Mouse (Mus musculus): ENCODE measurements around the gene Fmr1. TPM values are rescaled to one million over a fixed set of nuclear protein-coding genes. Genes with fewer than 3 reads are reported as not detected.
"Not testable (repeated sequence)": the region's sequence is repeated elsewhere in the genome, so short reads cannot be mapped to it uniquely, and the experiment has no call there.

Gene Fmr1
- polyA plus RNA-seq (2015; fragmentation: Nextera tagmentation; extraction: Ambion mirVana), result 53.0 and 55.5 TPM in 2 replicates

- Histone ChIP-seq H3K9ac (peak within 1 kb of the TSS; percentile 72), H3K4me3 (peak within 1 kb of the TSS; percentile 69), H3K27ac (peak within 1 kb of the TSS; percentile 91), H3K9me3 (no peaks in the 10 kb centered on the region), H3K36me3 (no peaks in the 10 kb centered on the region), H3K27me3 (no peaks in the 10 kb centered on the region), H3K4me1 (no peaks in the 10 kb centered on the region), H3K4me2 (peak within 1 kb of the TSS; percentile 60)
- 10% methylated on average over 28 of the region's 49 CpGs for WGBS
- ATAC-seq (ENCODE audit: borderline replicate concordance, extremely low read depth, low FRiP score, low TSS enrichment), result peak; percentile 98
Measured at GRCm38 (mm10) chrX:68678333-68678740, at the start of gene Fmr1. TSS of gene Fmr1 (plus strand) at chrX:68678541.

DNA sequence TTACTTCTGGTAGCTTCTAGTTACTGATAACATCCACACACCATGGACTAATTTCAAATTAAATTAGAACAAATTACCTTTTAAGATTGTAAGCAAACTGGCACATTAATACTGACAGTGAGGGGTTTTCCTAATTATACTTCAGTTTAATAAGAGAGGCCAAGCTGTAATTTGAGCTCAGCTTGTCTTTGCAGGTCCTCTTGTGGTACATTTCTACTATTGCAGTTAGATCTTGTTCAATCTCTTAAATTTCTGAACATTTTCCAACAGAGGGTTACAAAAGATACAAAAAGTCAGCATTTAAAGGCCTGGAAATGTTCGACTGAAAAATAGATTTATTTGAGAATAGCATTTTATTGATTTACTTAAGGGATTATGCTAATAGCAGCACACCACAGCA, 36.7 kb upstream of the Fmr1 start:
- Histone ChIP-seq H3K4me3 (no peak overlapping the region), H3K27ac (no peak overlapping the region), H3K27me3 (no peaks in the 10 kb centered on the region), H3K9ac (no peak overlapping the region), H3K9me3 (no peaks in the 10 kb centered on the region), H3K4me2 (no peak overlapping the region), H3K4me1 (no peaks in the 10 kb centered on the region), H3K36me3 (no peaks in the 10 kb centered on the region)
- WGBS, result 53% methylated on average over 1 of the region's 1 CpGs
- ATAC-seq (ENCODE audit: borderline replicate concordance, extremely low read depth, low FRiP score, low TSS enrichment), result no peak

GRCm38 (mm10) chrX:68645154-68645919, 33.0 kb upstream of the Fmr1 start:
- WGBS, result 47% methylated on average over 7 of the region's 7 CpGs
- H3K9ac ChIP-seq, result no peak overlapping the region
- H3K27me3 ChIP-seq, result no peaks in the 10 kb centered on the region

GRCm38 (mm10) chrX:68677508-68677907, 833 bp upstream of the Fmr1 start:
- WGBS, result 24% methylated on average over 1 of the region's 1 CpGs
- H3K27ac ChIP-seq, result no peak overlapping the region
- no peaks in the 10 kb centered on the region for H3K27me3 ChIP-seq

More at GRCm38 (mm10) chrX:68645154-68645919, 33.0 kb upstream of the Fmr1 start:
- no peak overlapping the region for H3K4me3 ChIP-seq
- no peaks in the 10 kb centered on the region for H3K9me3 ChIP-seq
- ATAC-seq (ENCODE audit: borderline replicate concordance, extremely low read depth, low FRiP score, low TSS enrichment), result no peak
- no peaks in the 10 kb centered on the region for H3K4me1 ChIP-seq
- H3K36me3 ChIP-seq, result no peaks in the 10 kb centered on the region
- H3K4me2 ChIP-seq, result no peak overlapping the region
- no peak overlapping the region for H3K27ac ChIP-seq

DNA sequence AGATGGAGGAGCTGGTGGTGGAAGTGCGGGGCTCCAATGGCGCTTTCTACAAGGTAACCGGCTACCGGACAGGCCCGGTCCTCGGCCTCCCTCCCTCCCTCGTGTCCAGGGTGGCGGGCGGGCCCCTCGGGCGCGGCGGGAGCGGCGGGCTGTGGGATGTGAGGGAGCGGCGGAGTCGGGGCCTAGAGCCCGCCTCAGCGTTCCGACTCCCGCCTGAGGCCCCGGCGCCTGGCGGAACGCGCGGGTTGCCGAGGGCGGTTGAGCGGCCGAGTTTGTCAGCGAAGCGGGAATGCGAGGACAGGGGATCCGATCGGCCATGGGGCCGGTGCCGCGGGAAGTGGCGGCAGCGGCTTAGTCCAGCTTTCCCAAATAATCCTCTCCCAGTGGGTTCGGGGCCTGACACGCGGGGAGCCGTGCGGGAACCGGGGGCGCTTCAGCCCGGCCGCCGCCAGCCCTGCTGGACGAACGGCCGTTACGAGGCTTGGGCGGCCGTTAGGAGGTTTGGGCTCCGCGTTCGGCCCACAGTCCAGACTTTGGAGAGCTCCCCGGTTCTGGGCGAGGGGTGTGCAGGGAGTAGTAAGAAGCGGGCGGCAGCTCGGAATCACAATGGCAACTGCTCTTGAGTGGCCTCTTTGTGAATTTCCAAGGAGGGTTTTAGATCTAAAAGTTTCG, 610 bp downstream of the Fmr1 start:
- peak overlapping the region; percentile 72 for H3K9ac ChIP-seq
- peak overlapping the region; percentile 43 for H3K4me2 ChIP-seq
- H3K36me3 ChIP-seq, result no peaks in the 10 kb centered on the region
- peak overlapping the region; percentile 91 for H3K27ac ChIP-seq
- peak overlapping the region; percentile 69 for H3K4me3 ChIP-seq
- 13% methylated on average over 60 of the region's 67 CpGs for WGBS
- H3K27me3 ChIP-seq, result no peaks in the 10 kb centered on the region
- H3K9me3 ChIP-seq, result no peaks in the 10 kb centered on the region
- peak; percentile 55 for ATAC-seq (ENCODE audit: borderline replicate concordance, extremely low read depth, low FRiP score, low TSS enrichment)
- no peaks in the 10 kb centered on the region for H3K4me1 ChIP-seq

More at GRCm38 (mm10) chrX:68677508-68677907, 833 bp upstream of the Fmr1 start:
- no peak for ATAC-seq (ENCODE audit: borderline replicate concordance, extremely low read depth, low FRiP score, low TSS enrichment)
- Histone ChIP-seq H3K36me3 (no peaks in the 10 kb centered on the region), H3K9me3 (no peaks in the 10 kb centered on the region), H3K4me1 (no peaks in the 10 kb centered on the region), H3K4me2 (peak overlapping the region; percentile 60), H3K4me3 (no peak overlapping the region), H3K9ac (no peak overlapping the region)

DNA sequence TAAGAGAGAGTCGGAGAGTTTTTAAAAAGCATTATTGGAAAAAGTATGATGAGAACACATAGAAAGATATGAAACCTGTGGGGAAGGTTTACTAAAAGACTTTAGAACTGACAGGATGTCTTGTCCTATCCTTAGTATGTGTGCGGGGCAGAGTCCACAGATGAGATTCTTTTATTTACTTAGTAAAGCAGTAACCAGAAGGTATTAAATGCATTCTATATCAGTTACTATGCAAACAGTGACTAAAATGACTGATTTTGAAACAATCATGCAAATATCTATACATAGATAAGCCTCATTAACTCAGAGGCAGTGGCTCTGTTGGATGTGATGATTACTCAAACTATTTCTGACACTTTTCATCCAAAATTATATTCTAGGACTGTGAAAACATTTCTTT, 6.4 kb downstream of the Fmr1 start:
- H3K4me1 ChIP-seq, result no peaks in the 10 kb centered on the region
- H3K9ac ChIP-seq, result no peak overlapping the region
- no peaks in the 10 kb centered on the region for H3K36me3 ChIP-seq
- no peak overlapping the region for H3K4me2 ChIP-seq
- ATAC-seq (ENCODE audit: borderline replicate concordance, extremely low read depth, low FRiP score, low TSS enrichment), result no peak
- no peak overlapping the region for H3K4me3 ChIP-seq
- no peak overlapping the region for H3K27ac ChIP-seq
- no peaks in the 10 kb centered on the region for H3K27me3 ChIP-seq
- WGBS, result 82% methylated on average over 2 of the region's 2 CpGs
- H3K9me3 ChIP-seq, result no peaks in the 10 kb centered on the region

DNA sequence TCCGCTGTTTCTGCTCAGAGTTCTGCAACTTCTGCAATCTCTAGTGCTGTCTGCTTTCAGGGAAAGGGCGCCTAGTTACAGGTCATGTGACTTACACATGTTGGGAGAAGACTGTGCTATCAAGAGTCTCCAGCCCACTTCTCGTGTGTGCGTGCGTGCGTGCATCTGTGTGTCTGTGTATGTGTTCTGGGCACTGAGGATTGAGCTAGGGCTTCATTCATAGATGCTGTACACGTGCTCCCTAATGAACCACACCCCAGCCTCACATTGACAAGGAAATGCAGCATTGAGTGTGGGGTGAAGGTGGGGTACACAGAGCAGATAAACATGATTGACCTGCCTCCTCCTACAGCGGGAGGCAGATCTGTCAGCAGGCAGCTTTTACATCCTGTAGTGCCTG, 13.6 kb downstream of the Fmr1 start:
- not testable (repeated sequence) for H3K27ac ChIP-seq; ATAC-seq (ENCODE audit: borderline replicate concordance, extremely low read depth, low FRiP score, low TSS enrichment); H3K9me3 ChIP-seq; H3K4me3 ChIP-seq; H3K27me3 ChIP-seq; H3K4me2 ChIP-seq; H3K36me3 ChIP-seq; H3K9ac ChIP-seq; H3K4me1 ChIP-seq
- 78% methylated on average over 8 of the region's 8 CpGs for WGBS

DNA sequence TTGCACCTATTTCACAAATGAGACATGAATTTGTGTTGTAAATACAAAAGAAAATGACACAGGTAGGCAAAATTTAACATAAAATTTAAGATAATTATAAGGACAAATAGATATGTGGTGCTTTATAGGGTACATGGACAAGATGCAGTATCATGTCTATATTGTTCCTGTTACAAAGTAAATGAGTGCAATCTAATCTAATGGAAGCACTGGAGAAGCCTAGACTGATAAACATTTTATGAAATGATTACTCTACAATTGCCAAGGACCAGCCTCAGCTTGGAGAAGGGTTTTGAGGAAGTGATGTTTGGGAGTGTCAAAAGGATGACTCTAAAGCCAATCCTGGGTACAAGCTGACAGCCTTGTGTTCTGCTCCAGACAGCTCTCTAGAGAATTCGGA, 58.6 kb downstream of the Fmr1 start:
- H3K4me1 ChIP-seq, result no peaks in the 10 kb centered on the region

DNA sequence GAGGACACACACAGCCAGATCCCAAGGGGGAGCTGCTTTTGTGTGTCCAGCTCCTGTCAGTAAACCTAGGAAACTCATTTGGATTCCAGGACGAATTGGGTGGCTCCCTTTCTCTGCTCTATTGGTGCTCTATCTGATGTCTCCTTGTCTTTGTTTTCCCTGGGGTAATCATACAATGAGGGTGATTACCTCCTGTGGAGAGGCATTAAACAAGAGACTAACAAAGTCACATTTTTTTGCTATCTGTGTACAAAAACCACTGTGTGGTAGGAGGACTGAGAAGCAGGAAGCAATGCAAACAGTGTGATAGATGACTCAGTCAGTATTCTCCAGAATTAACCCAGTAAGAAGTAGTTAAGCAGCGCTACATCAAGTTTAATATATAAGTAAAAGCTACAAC, 61.7 kb downstream of the Fmr1 start:
- H3K4me3 ChIP-seq, result no peak overlapping the region
- H3K9me3 ChIP-seq, result no peaks in the 10 kb centered on the region
- H3K36me3 ChIP-seq, result no peaks in the 10 kb centered on the region
- no peak overlapping the region for H3K27ac ChIP-seq
- no peaks in the 10 kb centered on the region for H3K4me1 ChIP-seq
- no peaks in the 10 kb centered on the region for H3K27me3 ChIP-seq
- no peak overlapping the region for H3K4me2 ChIP-seq
- WGBS, result 61% methylated on average over 2 of the region's 2 CpGs
- ATAC-seq (ENCODE audit: borderline replicate concordance, extremely low read depth, low FRiP score, low TSS enrichment), result no peak
- H3K9ac ChIP-seq, result no peak overlapping the region

More for the DNA sequence above, 58.6 kb downstream of the Fmr1 start:
- H3K27ac ChIP-seq, result no peak overlapping the region
- H3K36me3 ChIP-seq, result no peaks in the 10 kb centered on the region
- H3K9ac ChIP-seq, result no peak overlapping the region
- no peak overlapping the region for H3K4me3 ChIP-seq
- H3K9me3 ChIP-seq, result no peaks in the 10 kb centered on the region
- H3K27me3 ChIP-seq, result no peaks in the 10 kb centered on the region
- WGBS, result 50% methylated on average over 1 of the region's 1 CpGs
- no peak for ATAC-seq (ENCODE audit: borderline replicate concordance, extremely low read depth, low FRiP score, low TSS enrichment)
- H3K4me2 ChIP-seq, result no peak overlapping the region

- Histone ChIP-seq H3K36me3 (no peaks in the 10 kb centered on the region), H3K4me3 (no peak within 1 kb of the TSS), H3K9me3 (no peaks in the 10 kb centered on the region), H3K4me1 (no peaks in the 10 kb centered on the region), H3K27ac (no peak within 1 kb of the TSS), H3K9ac (no peak within 1 kb of the TSS), H3K27me3 (no peaks in the 10 kb centered on the region), H3K4me2 (no peak within 1 kb of the TSS)
- no peak for ATAC-seq (ENCODE audit: borderline replicate concordance, extremely low read depth, low FRiP score, low TSS enrichment)
- 82% methylated on average over 15 of the region's 15 CpGs for WGBS
Measured at GRCm38 (mm10) chrX:68761606-68762005, 83.3 kb downstream of the Fmr1 start, which contains the start of gene Fmr1nb. TSS of gene Fmr1nb (plus strand) at chrX:68761839.
